Mouse (Mus musculus) common myeloid progenitor, adult 5-6 weeks (primary cell): Measurements from ENCODE around the gene Aldh1a1. TPM values are rescaled to one million over a fixed set of nuclear protein-coding genes. Genes with fewer than 3 reads are reported as not detected.

Experiments used
- ATAC-seq: replicated peaks from 2 replicates; pipeline ENCODE4 v1.8.0; 2016; ENCODE audit warnings: low read depth, mild to moderate bottlenecking, moderate TSS enrichment, inconsistent platforms; ENCODE audit not compliant: poor library complexity, severe bottlenecking
- total RNA-seq: library from RNA; stranded (forward); fragments of 200-1000, 187-1606 nt; gene quantifications from 2 replicates; pipeline ENCODE4 v1.2.3, GENCODE M21; 2017

Aldh1a1 gene
- total RNA-seq, 1 experiment from 2014 or later: 52.0 TPM

DNA sequence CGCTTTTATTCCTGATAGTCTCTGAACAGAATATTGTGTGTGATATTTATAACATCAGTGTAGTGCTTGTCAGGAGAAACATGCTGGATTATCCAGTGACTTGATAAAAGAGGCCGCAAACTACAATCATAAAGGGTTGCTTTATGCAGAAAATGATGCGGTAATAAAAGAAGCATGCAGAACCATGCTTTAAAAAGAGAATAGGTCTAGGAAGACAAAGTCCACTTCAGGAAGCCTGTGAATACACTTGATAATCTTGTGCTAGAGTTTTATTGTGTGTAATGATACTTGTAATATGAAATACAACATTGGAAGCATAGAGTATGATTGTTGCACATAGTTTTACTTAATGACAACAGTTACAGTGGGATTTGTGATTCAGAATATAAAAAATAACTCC, 54.5 kb downstream of the Aldh1a1 start:
- no peak for ATAC-seq

DNA sequence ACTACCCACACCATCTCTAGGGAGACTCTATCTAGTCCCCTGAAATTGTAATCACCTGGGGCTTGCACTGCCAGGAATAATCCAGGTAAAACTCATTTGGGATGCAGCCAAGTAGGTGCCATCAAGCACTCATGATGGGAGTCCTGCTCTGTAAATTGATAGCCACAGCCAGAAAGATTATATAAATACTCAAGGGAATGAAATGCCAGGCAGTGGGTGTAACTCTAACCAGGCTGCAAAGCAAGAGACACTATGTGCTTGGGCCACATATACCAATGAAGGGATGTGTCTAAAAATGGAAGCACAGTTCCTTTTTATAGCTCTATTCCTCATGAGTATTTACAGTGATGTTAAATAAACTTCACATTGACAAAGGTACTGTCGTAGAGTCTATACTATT, 56.9 kb downstream of the Aldh1a1 start:
- ATAC-seq: no peak

DNA sequence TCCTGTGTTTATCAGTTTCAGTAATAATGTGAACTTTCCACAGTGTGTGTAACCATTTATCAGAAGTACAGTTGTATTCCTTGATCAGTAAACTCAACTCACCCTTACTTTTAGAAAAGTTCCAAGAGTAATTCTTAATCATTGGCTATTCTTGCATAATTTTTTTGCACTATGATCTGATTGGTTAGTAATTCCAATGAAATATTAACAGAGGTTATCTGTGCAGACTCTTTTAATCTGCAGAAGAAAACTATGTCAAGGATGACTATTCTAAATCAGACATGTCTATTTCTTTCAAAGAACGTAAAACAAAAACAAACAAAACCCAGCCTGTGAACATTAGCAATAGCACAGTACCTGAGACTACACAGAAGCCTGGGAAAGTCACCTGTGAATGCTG, 62.9 kb downstream of the Aldh1a1 start:
- ATAC-seq: no peak

DNA sequence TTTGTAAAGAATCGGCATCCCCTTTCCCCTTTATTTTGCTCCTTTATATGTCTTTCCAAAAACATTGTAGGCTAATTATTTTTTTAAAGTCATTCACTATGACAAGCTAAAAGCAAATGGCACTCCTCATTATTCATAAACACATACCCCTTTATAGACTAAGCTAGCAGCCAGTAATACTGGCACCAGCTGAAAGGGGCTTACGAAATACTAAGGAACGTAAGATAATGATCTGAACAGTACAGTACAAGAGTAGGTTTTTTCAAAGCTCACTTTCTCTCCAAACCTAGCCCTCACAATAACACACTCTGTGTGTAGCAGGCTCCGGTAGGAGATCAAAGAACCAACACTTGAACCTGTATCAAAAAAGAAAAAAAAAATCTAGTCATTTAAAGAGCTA, 64.7 kb downstream of the Aldh1a1 start:
- ATAC-seq: no peak

DNA sequence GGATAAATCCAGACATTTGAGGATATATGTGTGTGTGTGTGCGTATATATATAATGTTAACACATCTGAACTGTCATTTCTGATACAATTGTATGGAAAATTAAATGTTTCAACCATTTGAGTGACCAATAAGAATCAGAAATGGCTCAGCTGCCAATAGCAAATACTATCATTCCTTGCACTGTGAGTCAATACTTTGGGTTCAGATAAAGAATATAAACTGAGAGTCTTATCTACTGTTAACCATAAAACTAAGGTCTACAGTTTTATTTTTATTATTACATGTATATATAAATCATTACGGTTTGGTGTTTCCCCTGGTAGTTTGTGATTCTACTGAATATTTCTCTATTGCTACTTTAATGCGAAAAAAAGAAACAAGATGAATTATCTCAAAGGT, 65.6 kb downstream of the Aldh1a1 start:
- ATAC-seq: no peak

DNA sequence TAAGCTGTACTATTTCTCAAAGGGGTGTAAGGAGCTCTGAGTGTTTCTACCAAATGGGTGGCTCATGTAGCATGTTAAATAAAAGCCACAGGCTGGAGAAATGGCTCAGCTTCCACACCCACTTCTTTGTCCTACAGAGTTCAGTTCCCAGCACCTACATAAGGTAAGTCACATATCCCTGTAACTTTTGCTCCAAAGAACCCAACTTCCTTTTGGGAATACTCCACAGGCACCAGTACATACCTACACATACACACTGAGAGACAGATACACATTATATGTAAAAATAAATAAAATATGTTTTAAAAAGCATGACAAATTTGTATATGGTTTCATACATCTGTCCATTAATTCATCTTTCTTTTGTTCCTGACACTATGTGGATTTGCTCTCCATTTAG, 66.0 kb downstream of the Aldh1a1 start:
- ATAC-seq: 0 out of 2 replicates have a peak, but pooled peaks have one; percentile 5

DNA sequence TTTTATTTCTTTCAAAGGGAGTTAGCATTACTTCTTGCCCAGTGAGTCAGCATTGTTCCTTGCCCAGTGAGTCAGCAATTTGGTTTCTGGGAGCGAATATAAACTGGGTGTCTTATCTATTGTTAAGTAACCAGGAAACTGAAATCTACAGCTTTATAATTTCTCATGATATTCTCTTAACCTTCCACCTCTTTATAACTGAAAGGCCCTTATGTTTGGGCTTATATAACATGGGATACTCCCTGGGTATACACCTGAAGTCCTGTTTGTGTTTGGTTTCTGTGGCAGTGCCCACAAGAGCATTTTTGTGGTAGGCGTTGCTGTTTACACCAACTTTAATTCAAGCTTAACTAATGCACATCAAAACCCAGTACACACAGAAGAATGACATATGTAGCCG, 66.4 kb downstream of the Aldh1a1 start:
- peak; percentile 91 for ATAC-seq

DNA sequence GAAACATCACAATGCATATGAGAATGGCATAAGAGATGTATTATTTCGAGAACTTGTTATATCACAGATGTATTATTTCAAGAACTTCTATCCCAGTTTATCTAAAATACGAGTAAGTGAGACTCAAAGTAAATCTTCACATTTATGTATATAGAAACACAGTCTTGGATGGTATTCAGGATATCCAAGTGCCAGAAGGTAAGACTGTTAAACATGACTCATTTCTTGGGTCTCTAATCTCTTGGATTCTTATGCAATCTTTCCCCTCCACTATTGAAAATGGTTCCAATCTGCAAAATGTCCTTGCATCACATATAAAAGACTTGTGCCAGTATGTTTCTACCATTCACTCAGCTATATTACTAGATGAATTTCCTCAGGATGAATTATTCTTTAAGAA, 67.4 kb downstream of the Aldh1a1 start:
- ATAC-seq: no peak

DNA sequence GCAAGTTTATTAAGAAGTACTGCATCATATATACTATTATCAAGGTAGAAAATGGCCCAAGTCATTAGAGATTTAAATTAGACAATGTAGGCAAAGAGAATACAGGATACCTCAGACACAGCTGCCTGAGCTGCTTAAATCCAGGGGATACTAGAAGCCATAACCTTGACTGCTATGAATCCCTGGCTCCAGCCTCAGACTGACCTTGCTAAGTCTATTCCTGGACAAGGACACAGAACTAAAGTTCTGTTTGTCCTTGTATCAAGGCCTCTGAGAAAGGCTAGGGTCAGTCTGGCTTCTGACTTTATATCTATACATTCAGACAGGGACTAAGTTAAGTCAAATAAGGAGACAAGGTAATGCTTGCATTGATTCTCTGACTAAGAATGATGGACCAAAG, 69.9 kb downstream of the Aldh1a1 start:
- no peak for ATAC-seq

DNA sequence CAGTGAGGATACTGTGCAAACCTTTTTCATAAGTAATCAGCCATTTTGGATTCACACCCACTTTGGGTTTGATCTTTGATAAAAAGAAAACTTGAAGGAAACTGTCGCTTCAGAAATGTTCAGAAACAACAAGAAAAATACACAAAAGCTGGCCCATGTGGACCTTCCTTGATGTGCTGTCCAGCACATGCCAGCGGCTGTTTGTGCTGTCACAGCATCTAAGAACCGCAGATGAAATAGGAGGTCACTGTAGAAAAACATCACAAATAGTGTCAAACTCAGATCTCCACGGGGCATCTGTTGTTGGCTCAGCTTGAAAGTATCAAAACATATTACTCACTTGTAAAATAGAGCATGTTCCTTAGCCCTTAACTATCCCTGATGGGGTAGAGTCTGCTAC, 73.8 kb downstream of the Aldh1a1 start:
- ATAC-seq: no peak

DNA sequence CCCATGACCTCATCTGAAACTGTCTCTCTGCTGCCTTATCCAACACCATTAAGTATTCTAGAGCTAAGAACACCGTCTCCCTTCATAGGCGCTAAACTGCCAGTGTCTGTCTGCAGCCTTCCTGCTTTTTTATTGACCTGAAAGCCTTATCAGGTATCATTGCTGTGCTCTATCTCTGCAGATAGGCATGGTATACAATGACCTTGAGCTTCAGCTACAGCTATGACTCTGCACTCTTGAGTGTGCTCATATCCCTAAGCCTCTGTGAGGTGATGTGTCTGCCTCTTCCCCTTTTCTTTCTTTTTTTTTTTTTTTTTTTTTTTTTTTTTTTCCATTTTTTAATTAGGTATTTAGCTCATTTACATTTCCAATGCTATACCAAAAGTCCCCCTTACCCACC, 74.5 kb downstream of the Aldh1a1 start:
- ATAC-seq: no peak

DNA sequence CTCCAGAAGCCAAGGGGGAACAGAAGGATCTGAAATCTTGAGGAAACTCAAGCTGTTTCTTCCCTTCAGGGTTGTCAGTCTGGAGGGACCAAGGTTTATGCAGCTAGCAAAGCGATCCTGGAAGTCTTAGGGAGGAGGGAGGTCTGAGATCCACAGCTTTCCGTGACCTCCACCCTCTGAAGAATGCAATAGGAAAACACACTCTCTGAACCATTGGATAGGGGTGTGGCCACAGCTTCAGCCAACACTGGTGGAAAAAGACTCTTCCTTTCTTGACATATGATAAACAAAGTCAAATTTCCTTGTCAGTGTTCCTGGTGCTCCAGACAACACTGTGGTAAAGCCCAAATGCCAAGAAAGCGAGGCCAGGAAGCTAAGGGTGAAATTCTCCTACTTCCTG, 84.5 kb downstream of the Aldh1a1 start:
- no peak for ATAC-seq

DNA sequence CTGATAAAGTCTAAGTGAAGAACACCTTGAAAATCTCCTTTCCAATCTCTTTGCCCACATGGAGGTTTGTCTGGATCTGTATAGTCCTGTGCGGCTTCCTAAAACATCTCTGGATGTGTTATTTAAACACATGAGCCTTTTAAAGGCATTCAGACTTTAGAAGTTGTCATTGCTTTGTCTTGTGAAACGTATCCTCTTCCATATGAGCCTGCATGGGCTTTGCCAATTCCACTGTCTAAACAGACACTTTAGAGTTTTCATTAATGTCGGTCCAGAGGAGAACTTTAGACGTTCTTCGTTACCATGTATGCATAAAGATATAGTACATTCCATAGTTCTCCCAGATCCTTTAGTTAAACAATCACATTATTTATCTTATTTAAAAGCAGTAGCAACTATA, 84.9 kb downstream of the Aldh1a1 start:
- ATAC-seq: no peak

DNA sequence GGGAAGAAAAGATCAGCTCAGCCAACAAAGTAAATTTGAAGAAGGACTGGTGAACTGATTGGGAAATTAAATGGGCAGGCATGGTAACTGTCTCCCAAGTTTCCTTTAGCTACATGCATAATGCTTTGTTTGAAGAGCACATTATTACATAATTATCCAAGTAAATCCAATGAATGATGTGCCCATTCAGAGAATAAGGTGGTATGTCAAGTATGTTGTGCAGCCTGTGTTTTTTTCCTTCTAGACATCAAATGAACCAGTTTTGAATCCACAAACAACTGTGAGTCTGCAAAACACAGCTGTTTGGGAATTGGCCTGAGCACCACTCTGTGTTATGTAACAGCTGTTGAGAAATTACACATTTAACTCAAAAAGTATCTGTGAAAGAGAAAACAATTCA, 107.4 kb downstream of the Aldh1a1 start:
- ATAC-seq: no peak

DNA sequence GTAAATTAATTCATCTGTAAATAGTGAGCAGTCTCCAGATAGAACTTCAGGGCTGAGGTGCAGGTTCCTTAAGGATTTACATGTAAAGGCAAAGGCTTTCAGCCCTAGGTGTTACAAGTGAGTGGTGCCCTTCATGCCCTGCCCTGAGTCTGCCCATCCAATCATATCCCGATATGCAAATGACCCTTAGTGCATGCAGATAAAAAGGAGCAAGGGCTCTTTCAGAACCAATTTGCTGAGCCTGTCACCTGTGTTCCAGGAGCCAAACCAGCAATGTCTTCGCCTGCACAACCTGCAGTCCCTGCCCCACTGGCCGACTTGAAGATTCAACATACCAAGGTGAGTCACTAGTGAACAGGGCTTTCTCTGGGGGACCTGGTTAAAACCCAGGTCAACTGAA, 109.2 kb downstream of the Aldh1a1 start:
- ATAC-seq: peak; percentile 93

DNA sequence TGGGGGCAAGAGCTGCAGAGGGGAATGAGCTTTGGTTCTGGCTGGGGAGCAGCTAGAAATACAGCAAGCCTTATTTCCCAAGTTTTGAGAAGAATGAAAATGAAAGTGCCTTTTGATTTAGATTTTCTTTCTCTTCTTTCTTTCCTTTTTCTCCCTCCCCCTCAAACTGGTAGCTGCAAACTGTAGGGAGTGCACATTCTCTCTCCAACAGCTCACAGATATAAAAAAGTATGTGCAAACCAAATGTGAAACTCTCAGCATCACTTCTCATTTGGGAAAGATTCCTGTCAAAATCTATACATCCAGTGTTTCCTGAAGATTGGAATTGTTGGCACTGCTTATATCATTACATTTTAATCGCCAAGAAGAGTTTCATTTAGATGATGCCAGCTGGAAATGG, 110.7 kb downstream of the Aldh1a1 start:
- ATAC-seq: no peak

DNA sequence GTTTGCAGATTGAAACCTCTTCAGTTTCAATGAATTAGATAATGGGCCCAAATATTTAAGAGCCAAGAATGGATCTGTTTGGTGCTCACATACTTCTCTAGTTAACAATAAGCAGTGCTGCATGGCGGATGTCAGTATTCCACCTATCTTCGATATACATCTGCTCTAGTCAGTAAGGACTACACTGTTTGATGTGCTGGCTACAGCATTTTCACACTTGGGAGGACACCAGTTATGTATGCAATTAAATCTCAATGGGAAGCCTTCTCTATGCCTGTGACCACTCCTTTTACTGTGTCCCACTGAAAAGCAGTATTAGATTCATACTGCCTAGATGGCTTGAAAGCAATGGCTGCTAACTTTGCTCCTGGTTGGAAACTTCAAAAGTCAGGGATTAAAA, 111.4 kb downstream of the Aldh1a1 start:
- no peak for ATAC-seq

DNA sequence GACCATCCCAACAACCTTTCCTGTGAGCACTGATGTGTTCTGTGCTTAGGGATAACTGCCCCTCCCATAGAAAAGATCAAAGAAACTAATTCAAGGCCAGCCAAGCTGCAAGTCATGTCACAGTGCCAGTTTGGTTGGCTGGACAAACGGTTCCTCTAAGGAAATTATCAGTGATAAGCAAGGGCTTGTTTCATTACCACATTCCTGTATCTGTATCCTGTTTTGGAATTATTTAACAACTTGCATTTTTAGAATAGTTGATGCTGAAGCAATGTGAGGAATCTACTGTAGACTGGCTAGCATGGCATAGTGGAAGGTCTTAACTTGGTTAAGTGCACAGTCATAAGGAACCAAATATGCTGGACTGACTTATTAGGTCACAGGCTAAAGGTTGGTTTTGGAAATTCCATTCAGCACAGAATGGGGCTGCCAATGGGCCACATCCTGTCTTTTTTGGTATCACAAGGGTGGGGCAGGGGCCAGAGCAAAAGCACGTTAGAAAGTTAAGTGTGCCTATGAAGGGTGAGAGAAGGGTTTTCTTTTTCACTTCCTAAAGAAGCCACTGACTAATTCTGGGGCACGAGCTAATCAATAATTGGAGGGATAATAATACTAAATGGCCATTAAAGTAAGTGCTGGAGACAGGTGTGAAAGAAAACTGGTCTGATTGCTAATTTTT, 121.9 kb downstream of the Aldh1a1 start:
- peak; percentile 83 for ATAC-seq

DNA sequence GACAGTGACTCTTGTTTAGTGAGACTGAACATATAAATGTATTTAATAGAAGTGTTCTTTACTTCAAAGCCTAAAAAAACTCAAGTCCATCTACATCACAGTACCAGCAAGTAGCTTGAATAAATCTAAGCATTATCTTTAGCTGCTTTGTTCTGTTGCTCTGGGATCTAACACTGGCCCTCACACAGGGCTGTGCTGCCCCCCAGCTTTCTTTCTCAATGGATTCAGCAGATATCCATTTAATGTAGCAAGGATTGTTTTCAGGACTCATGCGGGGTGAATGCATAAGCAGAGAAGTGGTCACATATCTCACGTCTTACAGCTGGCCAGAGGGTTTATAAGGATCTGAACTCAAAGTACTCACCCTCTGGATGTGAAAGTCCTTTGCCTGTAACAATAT, 129.9 kb downstream of the Aldh1a1 start:
- ATAC-seq: no peak

DNA sequence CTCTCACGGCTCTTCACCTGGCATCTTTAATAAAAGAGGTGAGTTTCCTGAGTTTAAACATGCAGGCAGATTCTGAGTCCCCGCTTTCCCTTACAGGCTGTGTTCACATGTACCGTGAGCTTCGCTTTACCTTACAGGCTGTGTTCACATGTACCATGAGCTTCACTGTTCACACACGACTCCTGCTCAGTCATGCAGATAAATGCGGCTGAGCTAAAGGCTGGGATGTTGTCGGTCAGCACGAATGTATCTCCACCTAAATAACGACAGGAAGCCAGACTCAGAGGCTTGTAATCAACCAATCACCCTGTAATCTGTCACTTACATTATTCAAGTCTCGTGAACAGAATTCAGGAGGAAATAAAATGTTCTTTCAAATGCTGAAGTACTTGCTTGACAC, 130.9 kb downstream of the Aldh1a1 start:
- ATAC-seq: no peak

DNA sequence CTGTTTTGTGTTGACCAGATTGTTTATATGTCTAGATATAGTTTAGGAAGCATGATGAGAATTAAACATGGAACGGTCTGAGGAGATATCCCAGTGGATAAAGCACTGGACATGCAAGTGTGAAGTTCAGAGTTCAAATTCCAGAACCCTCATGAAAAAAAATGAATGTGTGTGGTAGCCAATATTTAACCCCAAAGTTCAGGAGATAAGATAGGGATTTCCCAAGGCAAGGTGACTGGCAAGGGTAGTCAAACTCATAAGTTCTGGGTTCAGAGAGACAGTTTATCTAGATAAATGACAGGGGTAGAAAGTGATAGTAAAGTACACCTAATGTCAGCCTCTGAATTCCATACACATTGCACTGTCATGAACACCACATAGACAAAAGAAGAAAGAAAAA, 138.5 kb downstream of the Aldh1a1 start:
- no peak for ATAC-seq

DNA sequence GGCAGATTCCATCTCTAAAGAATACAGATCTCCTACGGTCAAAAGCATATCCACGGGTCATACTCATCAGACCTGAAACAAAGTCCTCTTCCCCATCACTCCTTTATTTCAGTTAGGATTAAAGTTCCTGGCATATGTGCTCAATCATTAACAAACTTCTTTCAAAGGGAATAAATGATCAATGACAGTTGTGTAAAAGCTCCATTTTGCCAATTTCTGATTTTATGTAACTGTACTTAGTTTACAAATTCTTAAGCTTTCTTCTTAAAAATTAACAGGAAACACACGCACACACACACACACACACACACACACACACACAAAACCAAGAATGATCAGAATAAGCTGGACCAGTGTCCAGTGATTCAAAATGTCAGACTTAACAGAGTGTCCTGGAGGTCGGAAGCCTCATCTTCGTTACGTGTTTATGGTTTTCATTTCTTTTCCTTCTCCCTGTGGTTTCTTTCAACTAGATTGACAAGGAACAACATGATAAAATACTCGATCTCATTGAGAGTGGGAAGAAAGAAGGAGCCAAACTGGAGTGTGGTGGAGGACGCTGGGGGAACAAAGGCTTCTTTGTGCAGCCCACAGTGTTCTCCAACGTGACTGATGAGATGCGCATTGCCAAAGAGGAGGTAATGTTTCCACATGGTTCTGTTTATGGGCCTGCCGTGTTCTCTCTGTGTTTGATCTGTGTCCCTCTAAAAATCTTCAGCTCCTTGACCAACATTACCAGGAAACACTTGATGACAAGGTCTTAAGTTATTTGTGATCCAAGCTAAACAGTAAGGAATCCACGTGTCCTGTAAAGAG, 141.6 kb downstream of the Aldh1a1 start:
- no peak for ATAC-seq
